Mouse (Mus musculus): Measurements from ENCODE around the gene Epb41l2.

- TF ChIP-seq POLR2A (IDR thresholded peaks at IDR 0.05; ENCODE audit: control insufficient read depth, extremely low read depth, insufficient read depth, low read length, poor library complexity) (no peak), CTCF (IDR thresholded peaks at IDR 0.05; ENCODE audit: borderline replicate concordance, control insufficient read depth, extremely low read depth, insufficient read depth, low read length, poor library complexity) (no peak)
These were observed 123.2 kb downstream of the Epb41l2 start for GRCm38 (mm10) chr10:25482791-25483190.
